ENCODE assay signal across 10 mouse cellular contexts in the genomic region with DNA sequence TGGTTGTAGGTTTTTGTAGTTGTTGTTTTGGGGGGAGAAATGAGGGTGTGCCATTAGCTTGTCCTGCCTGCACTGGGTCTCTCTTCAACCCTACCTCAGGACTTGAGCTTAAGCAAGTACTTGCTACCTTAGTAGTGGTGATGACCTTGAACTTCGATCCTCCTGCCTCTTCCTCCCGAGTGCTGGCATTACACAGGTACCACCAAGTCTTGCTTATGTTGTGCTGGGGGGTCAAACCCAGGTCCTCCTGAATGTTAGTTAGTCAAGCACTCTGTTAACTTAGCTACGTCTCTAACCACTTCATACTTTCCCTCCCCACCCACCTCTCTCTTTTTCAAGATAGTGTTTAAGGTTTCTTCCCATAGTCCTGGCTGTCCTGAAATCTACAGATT. TPM values are rescaled to one million over a fixed set of nuclear protein-coding genes. Genes with fewer than 3 reads are reported as not detected.
DNase-seq lines count a peak whose midpoint lies in the region; ATAC-seq lines count a peak whose summit lies in the region.
"Had no signal": no experiment of that assay in that cellular context is flagged by ENCODE, and none has a peak within 500 bp of the region (broad histone marks: within the 10 kb centered on the region; RNA-seq: fewer than 3 reads in every experiment).

No protein-coding gene starts in this region.

- peak overlapping the region; percentile 71 for H3K4me2 ChIP-seq in lung, embryonic 15.5 days
- peak overlapping the region; percentile 49 for H3K4me2 ChIP-seq in forebrain, embryonic 16.5 days (ENCODE audit: low read length)
- peak overlapping the region; percentile 73 for H3K4me2 ChIP-seq in limb, embryonic 13.5 days (replicated peaks)
- H3K4me2 ChIP-seq in stomach, embryonic 14.5 days (replicated peaks; ENCODE audit: low read depth, low read length): peak overlapping the region; percentile 56

- no peaks in the 10 kb centered on the region for H3K9me3 ChIP-seq in lung, embryonic 15.5 days
- no peaks in the 10 kb centered on the region for H3K9me3 ChIP-seq in forebrain, embryonic 16.5 days (ENCODE audit: control insufficient read depth, low read length)
- H3K9me3 ChIP-seq in limb, embryonic 13.5 days: no peaks in the 10 kb centered on the region
- no peaks in the 10 kb centered on the region for H3K9me3 ChIP-seq in stomach, embryonic 14.5 days (ENCODE audit: control insufficient read depth, low read depth, low read length)

- peak overlapping the region; percentile 52 for H3K27ac ChIP-seq in lung, embryonic 15.5 days
- H3K27ac ChIP-seq in forebrain, embryonic 16.5 days (ENCODE audit: low read length): no peak overlapping the region
- H3K27ac ChIP-seq in limb, embryonic 13.5 days: peak overlapping the region; percentile 58; the same call in 1 of the 2 replicates
- peak overlapping the region; percentile 27; the same call in 1 of the 2 replicates for H3K27ac ChIP-seq in stomach, embryonic 14.5 days (ENCODE audit: low read length)

- no peak for DNase-seq in lung, postnatal 4 days
- no peak for DNase-seq in retina, embryonic 14.5 days (ENCODE audit: low spot score)
- no peak for DNase-seq in gastrocnemius, adult 18-20 months (ENCODE audit: low spot score)
- DNase-seq: cerebellum, adult 18-20 months; right cerebral cortex, postnatal 4 days had no signal

- 0 out of 2 replicates have a peak, but pooled peaks cover 4% of the 10 kb centered on the region for H3K27me3 ChIP-seq in lung, embryonic 15.5 days
- no peaks in the 10 kb centered on the region for H3K27me3 ChIP-seq in forebrain, embryonic 16.5 days (replicated peaks; ENCODE audit: control insufficient read depth, insufficient read depth, low read length)
- H3K27me3 ChIP-seq in limb, embryonic 13.5 days: no peaks in the 10 kb centered on the region
- no peaks in the 10 kb centered on the region for H3K27me3 ChIP-seq in stomach, embryonic 14.5 days (ENCODE audit: control insufficient read depth, insufficient read depth, low read length)

- ATAC-seq in lung, embryonic 15.5 days (ENCODE audit: borderline replicate concordance, extremely low read depth, low FRiP score, low TSS enrichment): no peak
- no peak for ATAC-seq in forebrain, embryonic 16.5 days
- peak; percentile 3; the same call in 1 of the 2 replicates for ATAC-seq in limb, embryonic 13.5 days (ENCODE audit: low FRiP score, low read depth)
- no peak for ATAC-seq in stomach, embryonic 14.5 days (ENCODE audit: insufficient number of reproducible peaks, insufficient read depth, low FRiP score, low read depth)
- ATAC-seq in megakaryocyte-erythroid progenitor cell, adult 5-6 weeks (replicated peaks; ENCODE audit: low FRiP score, low TSS enrichment, poor library complexity, severe bottlenecking): no peak

- H3K9ac ChIP-seq in lung, embryonic 15.5 days: peak overlapping the region; percentile 43; the same call in 1 of the 2 replicates
- no peak overlapping the region for H3K9ac ChIP-seq in forebrain, embryonic 16.5 days (replicated peaks; ENCODE audit: low read depth, low read length)
- H3K9ac ChIP-seq in limb, embryonic 13.5 days: peak overlapping the region; percentile 73
- H3K9ac ChIP-seq in stomach, embryonic 14.5 days (replicated peaks; ENCODE audit: low read depth, low read length): 0 out of 2 replicates have a peak overlapping the region, but pooled peaks have one; percentile 34

- H3K4me1 ChIP-seq in lung, embryonic 15.5 days: peaks cover 55% of the 10 kb centered on the region
- peaks cover 8% of the 10 kb centered on the region; the same call in 1 of the 2 replicates for H3K4me1 ChIP-seq in forebrain, embryonic 16.5 days (replicated peaks; ENCODE audit: control insufficient read depth, insufficient read depth, low read length)
- H3K4me1 ChIP-seq in limb, embryonic 13.5 days: peaks cover 53% of the 10 kb centered on the region
- H3K4me1 ChIP-seq in stomach, embryonic 14.5 days (ENCODE audit: control insufficient read depth, insufficient read depth, low read length): peaks cover 32% of the 10 kb centered on the region

- H3K36me3 ChIP-seq in lung, embryonic 15.5 days: no peaks in the 10 kb centered on the region
- H3K36me3 ChIP-seq in forebrain, embryonic 16.5 days (ENCODE audit: control insufficient read depth, insufficient read depth): no peaks in the 10 kb centered on the region
- no peaks in the 10 kb centered on the region for H3K36me3 ChIP-seq in limb, embryonic 13.5 days
- no peaks in the 10 kb centered on the region for H3K36me3 ChIP-seq in stomach, embryonic 14.5 days (ENCODE audit: control insufficient read depth, insufficient read depth, low read length)

- 55% methylated on average over 3 of the region's 3 CpGs for WGBS in lung, embryonic 15.5 days
- 76% methylated on average over 3 of the region's 3 CpGs for WGBS in forebrain, embryonic 16.5 days
- WGBS in limb, embryonic 13.5 days: 63% methylated on average over 3 of the region's 3 CpGs
- WGBS in stomach, embryonic 14.5 days: 74% methylated on average over 3 of the region's 3 CpGs

- peak overlapping the region; percentile 38; the same call in 1 of the 2 replicates for H3K4me3 ChIP-seq in lung, embryonic 15.5 days
- peak overlapping the region; percentile 25; the same call in 1 of the 2 replicates for H3K4me3 ChIP-seq in forebrain, embryonic 16.5 days (replicated peaks; ENCODE audit: low read length)
- peak overlapping the region; percentile 39 for H3K4me3 ChIP-seq in limb, embryonic 13.5 days
- peak overlapping the region; percentile 27 for H3K4me3 ChIP-seq in stomach, embryonic 14.5 days (ENCODE audit: low read depth, low read length)

RNA-seq across cellular contexts. Expression of gene Id1, which starts 11.7 kb away (rescaled TPM):
- polyA plus RNA-seq in lung, embryonic 15.5 days (2015; fragmentation: Nextera tagmentation; extraction: Ambion mirVana): 134 and 143 TPM in 2 replicates
- 22.3 and 26.0 TPM in 2 replicates for polyA plus RNA-seq in forebrain, embryonic 16.5 days (2015; fragmentation: Nextera tagmentation; extraction: Ambion mirVana)
- 232 and 236 TPM in 2 replicates for polyA plus RNA-seq in limb, embryonic 13.5 days (2015; fragmentation: Nextera tagmentation; extraction: Ambion mirVana)
- polyA plus RNA-seq in stomach, embryonic 14.5 days (2014; fragmentation: Nextera tagmentation; extraction: Ambion mirVana): 147 and 150 TPM in 2 replicates
- not detected in 2 replicates for total RNA-seq in megakaryocyte-erythroid progenitor cell, adult 5-6 weeks (2014; fragmentation: Nextera tagmentation)
- total RNA-seq in megakaryocyte-erythroid progenitor cell, adult 5-6 weeks (2017): not detected in 2 replicates
- 10 to 100 TPM; 16.0 to 28.5 TPM for total RNA-seq in gastrocnemius, adult 18-20 months (2021)

RNA-seq across cellular contexts. Expression of gene Cox4i2, which starts 29.6 kb away (rescaled TPM):
- polyA plus RNA-seq in lung, embryonic 15.5 days (2015; fragmentation: Nextera tagmentation; extraction: Ambion mirVana): 74.8 and 81.0 TPM in 2 replicates
- polyA plus RNA-seq in forebrain, embryonic 16.5 days (2015; fragmentation: Nextera tagmentation; extraction: Ambion mirVana): 4.7 and 6.0 TPM in 2 replicates
- polyA plus RNA-seq in limb, embryonic 13.5 days (2015; fragmentation: Nextera tagmentation; extraction: Ambion mirVana): 32.0 and 34.4 TPM in 2 replicates
- 18.4 and 21.7 TPM in 2 replicates for polyA plus RNA-seq in stomach, embryonic 14.5 days (2014; fragmentation: Nextera tagmentation; extraction: Ambion mirVana)
- not detected in 2 replicates for total RNA-seq in megakaryocyte-erythroid progenitor cell, adult 5-6 weeks (2014; fragmentation: Nextera tagmentation)
- not detected in 2 replicates for total RNA-seq in megakaryocyte-erythroid progenitor cell, adult 5-6 weeks (2017)
- total RNA-seq in gastrocnemius, adult 18-20 months (2021): 1 to 10 TPM; 2.6 to 3.5 TPM

RNA-seq across cellular contexts. Expression of gene Mcts2, which starts 37.5 kb away (rescaled TPM):
- 27.1 and 28.5 TPM in 2 replicates for polyA plus RNA-seq in lung, embryonic 15.5 days (2015; fragmentation: Nextera tagmentation; extraction: Ambion mirVana)
- polyA plus RNA-seq in forebrain, embryonic 16.5 days (2015; fragmentation: Nextera tagmentation; extraction: Ambion mirVana): 29.3 and 32.8 TPM in 2 replicates
- 29.2 and 30.0 TPM in 2 replicates for polyA plus RNA-seq in limb, embryonic 13.5 days (2015; fragmentation: Nextera tagmentation; extraction: Ambion mirVana)
- polyA plus RNA-seq in stomach, embryonic 14.5 days (2014; fragmentation: Nextera tagmentation; extraction: Ambion mirVana): 26.5 and 30.1 TPM in 2 replicates
- 12.5 and 20.3 TPM in 2 replicates for total RNA-seq in megakaryocyte-erythroid progenitor cell, adult 5-6 weeks (2014; fragmentation: Nextera tagmentation)
- 5.8 and 6.2 TPM in 2 replicates for total RNA-seq in megakaryocyte-erythroid progenitor cell, adult 5-6 weeks (2017)
- 10 to 100 TPM; 11.3 to 12.7 TPM for total RNA-seq in gastrocnemius, adult 18-20 months (2021)

RNA-seq across cellular contexts. Expression of gene H13, which starts 55.1 kb away (rescaled TPM):
- polyA plus RNA-seq in lung, embryonic 15.5 days (2015; fragmentation: Nextera tagmentation; extraction: Ambion mirVana): 97.7 and 104 TPM in 2 replicates
- polyA plus RNA-seq in forebrain, embryonic 16.5 days (2015; fragmentation: Nextera tagmentation; extraction: Ambion mirVana): 173 and 174 TPM in 2 replicates
- 156 and 159 TPM in 2 replicates for polyA plus RNA-seq in limb, embryonic 13.5 days (2015; fragmentation: Nextera tagmentation; extraction: Ambion mirVana)
- polyA plus RNA-seq in stomach, embryonic 14.5 days (2014; fragmentation: Nextera tagmentation; extraction: Ambion mirVana): 120 and 122 TPM in 2 replicates
- 66.9 and 68.1 TPM in 2 replicates for total RNA-seq in megakaryocyte-erythroid progenitor cell, adult 5-6 weeks (2014; fragmentation: Nextera tagmentation)
- total RNA-seq in megakaryocyte-erythroid progenitor cell, adult 5-6 weeks (2017): 56.1 and 69.1 TPM in 2 replicates
- 10 to 100 TPM; 29.5 to 30.8 TPM for total RNA-seq in gastrocnemius, adult 18-20 months (2021)
